Mouse (Mus musculus) stomach, postnatal 0 days (tissue): ENCODE data around the gene Pdzd4.

Experiments used
- CTCF ChIP-seq: IDR thresholded peaks from 2 replicates; pipeline ENCODE4 v1.5.1; 2016; ENCODE audit warnings: antibody characterized with exemption, low read depth, mild to moderate bottlenecking, moderate library complexity
- EP300 ChIP-seq: optimal IDR thresholded peaks from 2 replicates; pipeline ENCODE3; 2016; ENCODE audit warnings: antibody characterized with exemption

DNA sequence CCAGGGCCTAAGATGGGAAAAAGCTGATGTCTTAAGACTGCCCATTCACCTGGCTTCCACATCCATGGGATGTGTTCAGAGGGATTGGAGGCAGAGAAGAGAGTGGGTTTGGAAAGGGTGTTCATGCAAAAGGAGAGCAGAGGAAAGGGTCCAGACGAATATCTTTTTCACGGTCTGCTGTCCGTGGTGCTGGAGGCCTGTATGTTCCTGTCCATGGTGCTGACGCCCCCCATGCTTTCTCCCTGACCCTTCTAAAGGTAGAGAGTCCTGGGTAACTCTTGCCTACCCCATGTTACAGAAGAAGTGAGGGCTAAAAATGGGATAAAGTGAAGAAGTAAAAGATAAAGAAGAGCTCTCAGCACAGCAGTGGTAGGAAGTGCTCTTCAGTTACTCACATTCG lies 44.6 kb upstream of the Pdzd4 start:
- TF ChIP-seq EP300, result no peak
- no peak for TF ChIP-seq CTCF
